Mouse (Mus musculus) induced T-regulatory cell, adult 2 months (primary cell): Measurements from ENCODE around the gene Tfrc.

Experiments
- DNase-seq: peaks from one replicate; pipeline ENCODE4 v3.0.0-alpha.2; 2012; ENCODE audit warnings: low read depth

Tfrc gene

GRCm38 (mm10) chr16:32670354-32671124 lies 61.8 kb downstream of the Tfrc start:
- DNase-seq = no peak

- DNase-seq = no peak
These were observed 62.6 kb downstream of the Tfrc start for GRCm38 (mm10) chr16:32671206-32671887.

GRCm38 (mm10) chr16:32672250-32672649 lies 63.5 kb downstream of the Tfrc start:
- peak; percentile 41 for DNase-seq

- DNase-seq = no peak
These were observed 64.3 kb downstream of the Tfrc start for GRCm38 (mm10) chr16:32672861-32673560.

- DNase-seq = no peak
These were observed 65.5 kb downstream of the Tfrc start for GRCm38 (mm10) chr16:32674121-32674740.

GRCm38 (mm10) chr16:32677040-32677700 lies 68.5 kb downstream of the Tfrc start:
- no peak for DNase-seq

- DNase-seq = no peak
These were observed 69.2 kb downstream of the Tfrc start for GRCm38 (mm10) chr16:32677903-32678302.

GRCm38 (mm10) chr16:32678812-32679211 lies 70.1 kb downstream of the Tfrc start:
- DNase-seq = no peak

GRCm38 (mm10) chr16:32679976-32680375 lies 71.3 kb downstream of the Tfrc start:
- no peak for DNase-seq

GRCm38 (mm10) chr16:32680806-32681205 lies 72.1 kb downstream of the Tfrc start:
- DNase-seq = no peak

GRCm38 (mm10) chr16:32682194-32682593 lies 73.5 kb downstream of the Tfrc start:
- peak; percentile 90 for DNase-seq
